ENCODE assay signal across 9 mouse cellular contexts in the genomic region with DNA sequence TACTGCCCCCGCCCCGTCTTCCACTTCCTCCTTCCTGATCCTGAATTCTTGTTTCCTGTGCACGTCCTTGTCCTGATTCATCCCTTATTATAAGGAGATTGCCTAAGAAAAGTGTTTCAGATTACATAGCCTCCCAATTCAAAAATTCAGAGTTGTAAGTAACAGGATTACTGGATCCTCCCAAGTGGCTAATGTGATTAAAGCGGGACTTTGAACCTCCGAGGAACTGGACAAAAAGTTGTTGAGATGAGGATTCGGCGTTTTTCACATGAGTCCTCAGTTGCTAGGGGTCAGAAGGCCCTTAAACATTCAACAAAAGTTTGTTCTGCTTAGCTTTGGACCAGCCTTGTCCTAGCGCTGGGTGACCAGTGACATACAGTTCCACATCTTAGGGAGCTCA. TPM values are rescaled to one million over a fixed set of nuclear protein-coding genes. Genes with fewer than 3 reads are reported as not detected.
DNase-seq lines count a peak whose midpoint lies in the region; ATAC-seq lines count a peak whose summit lies in the region.
"Had no signal": no experiment of that assay in that cellular context is flagged by ENCODE, and none has a peak within 500 bp of the region (broad histone marks: within the 10 kb centered on the region; RNA-seq: fewer than 3 reads in every experiment).

Gene Kcna1 (minus strand): TSS at position 4 of the 400 bp plus-strand sequence.

- peak within 1 kb of the TSS; percentile 97 for H3K4me2 ChIP-seq in kidney, embryonic 14.5 days (replicated peaks; ENCODE audit: low read depth, low read length)
- peak within 1 kb of the TSS; percentile 98 for H3K4me2 ChIP-seq in embryonic facial prominence, embryonic 13.5 days
- peak within 1 kb of the TSS; percentile 92 for H3K4me2 ChIP-seq in intestine, embryonic 14.5 days (ENCODE audit: low read length)
- peak within 1 kb of the TSS; percentile 99 for H3K4me2 ChIP-seq in midbrain, embryonic 12.5 days (replicated peaks)

- no peak within 1 kb of the TSS for H3K27ac ChIP-seq in kidney, embryonic 14.5 days (ENCODE audit: low read depth, low read length)
- H3K27ac ChIP-seq in embryonic facial prominence, embryonic 13.5 days = no peak within 1 kb of the TSS
- H3K27ac ChIP-seq in intestine, embryonic 14.5 days (ENCODE audit: low read depth) = no peak within 1 kb of the TSS
- peak within 1 kb of the TSS; percentile 39; the same call in 1 of the 2 replicates for H3K27ac ChIP-seq in midbrain, embryonic 12.5 days (replicated peaks)

- ATAC-seq in kidney, embryonic 14.5 days (ENCODE audit: low FRiP score, low TSS enrichment) = no peak
- ATAC-seq in embryonic facial prominence, embryonic 13.5 days (ENCODE audit: insufficient number of reproducible peaks, insufficient read depth, low FRiP score, low TSS enrichment, low read depth) = no peak
- no peak for ATAC-seq in intestine, embryonic 14.5 days (replicated peaks; ENCODE audit: low FRiP score, low TSS enrichment, low read depth)
- ATAC-seq in midbrain, embryonic 12.5 days (ENCODE audit: low FRiP score, low read depth) = no peak

- peaks cover 26% of the 10 kb centered on the region for H3K4me1 ChIP-seq in kidney, embryonic 14.5 days (ENCODE audit: control insufficient read depth, insufficient read depth, low read length)
- H3K4me1 ChIP-seq in embryonic facial prominence, embryonic 13.5 days = peaks cover 25% of the 10 kb centered on the region
- peaks cover 18% of the 10 kb centered on the region for H3K4me1 ChIP-seq in intestine, embryonic 14.5 days (replicated peaks; ENCODE audit: control insufficient read depth, insufficient read depth, low read length)
- H3K4me1 ChIP-seq in midbrain, embryonic 12.5 days = peaks cover 37% of the 10 kb centered on the region

- H3K9ac ChIP-seq in kidney, embryonic 14.5 days (ENCODE audit: low read depth, low read length) = peak within 1 kb of the TSS; percentile 31; the same call in 1 of the 2 replicates
- peak within 1 kb of the TSS; percentile 58 for H3K9ac ChIP-seq in embryonic facial prominence, embryonic 13.5 days
- H3K9ac ChIP-seq in intestine, embryonic 14.5 days (ENCODE audit: low read length) = no peak within 1 kb of the TSS
- peak within 1 kb of the TSS; percentile 59 for H3K9ac ChIP-seq in midbrain, embryonic 12.5 days (replicated peaks)

- no peak for DNase-seq in kidney, adult 18-20 months
- no peak for DNase-seq in intestine, embryonic 14.5 days (ENCODE audit: low spot score)
- DNase-seq in cerebellum, postnatal 14 days = no peak
- DNase-seq in gastrocnemius, adult 18-20 months (ENCODE audit: low spot score) = no peak
- DNase-seq in gastrocnemius, postnatal 36 days = no peak

- intact Hi-C loops in gastrocnemius, postnatal 36 days (cut with DNase I) = no loop called here

- peak within 1 kb of the TSS; percentile 51 for H3K4me3 ChIP-seq in kidney, embryonic 14.5 days (ENCODE audit: low read length)
- H3K4me3 ChIP-seq in embryonic facial prominence, embryonic 13.5 days = peak within 1 kb of the TSS; percentile 55
- H3K4me3 ChIP-seq in intestine, embryonic 14.5 days (ENCODE audit: low read depth, low read length) = peak within 1 kb of the TSS; percentile 45
- peak within 1 kb of the TSS; percentile 57 for H3K4me3 ChIP-seq in midbrain, embryonic 12.5 days

- H3K27me3 ChIP-seq in kidney, embryonic 14.5 days (ENCODE audit: control insufficient read depth, insufficient read depth, low read length) = peaks cover 48% of the 10 kb centered on the region
- peaks cover 64% of the 10 kb centered on the region for H3K27me3 ChIP-seq in embryonic facial prominence, embryonic 13.5 days
- H3K27me3 ChIP-seq in intestine, embryonic 14.5 days (replicated peaks; ENCODE audit: control insufficient read depth, insufficient read depth, low read length) = peaks cover 65% of the 10 kb centered on the region
- H3K27me3 ChIP-seq in midbrain, embryonic 12.5 days = peaks cover 62% of the 10 kb centered on the region

- no peaks in the 10 kb centered on the region for H3K36me3 ChIP-seq in kidney, embryonic 14.5 days (ENCODE audit: control insufficient read depth, insufficient read depth, low read length)
- no peaks in the 10 kb centered on the region for H3K36me3 ChIP-seq in embryonic facial prominence, embryonic 13.5 days
- H3K36me3 ChIP-seq in intestine, embryonic 14.5 days (ENCODE audit: control insufficient read depth, insufficient read depth, low read length) = no peaks in the 10 kb centered on the region
- no peaks in the 10 kb centered on the region for H3K36me3 ChIP-seq in midbrain, embryonic 12.5 days

- no peaks in the 10 kb centered on the region for H3K9me3 ChIP-seq in kidney, embryonic 14.5 days (ENCODE audit: control insufficient read depth, low read length)
- H3K9me3 ChIP-seq in embryonic facial prominence, embryonic 13.5 days = no peaks in the 10 kb centered on the region
- no peaks in the 10 kb centered on the region for H3K9me3 ChIP-seq in intestine, embryonic 14.5 days (ENCODE audit: control insufficient read depth, low read length)
- no peaks in the 10 kb centered on the region for H3K9me3 ChIP-seq in midbrain, embryonic 12.5 days

- 27% methylated on average over 8 of the region's 8 CpGs for WGBS in kidney, embryonic 14.5 days
- 17% methylated on average over 8 of the region's 8 CpGs for WGBS in embryonic facial prominence, embryonic 13.5 days
- WGBS in intestine, embryonic 14.5 days = 33% methylated on average over 8 of the region's 8 CpGs
- WGBS in midbrain, embryonic 12.5 days = 10% methylated on average over 8 of the region's 8 CpGs

RNA-seq across cellular contexts. Expression of gene Kcna1, which starts in this region (rescaled TPM):
- polyA plus RNA-seq in kidney, embryonic 14.5 days (2014; fragmentation: Nextera tagmentation; extraction: Ambion mirVana) = 0.30 and 0.66 TPM in 2 replicates
- polyA plus RNA-seq in embryonic facial prominence, embryonic 13.5 days (2015; fragmentation: Nextera tagmentation; extraction: Ambion mirVana) = 4.3 TPM in 2 replicates
- polyA plus RNA-seq in intestine, embryonic 14.5 days (2014; fragmentation: Nextera tagmentation; extraction: Ambion mirVana) = 0.50 and 0.78 TPM in 2 replicates
- polyA plus RNA-seq in midbrain, embryonic 12.5 days (2016; fragmentation: Nextera tagmentation; extraction: Ambion mirVana) = 2.9 and 3.2 TPM in 2 replicates
- total RNA-seq in gastrocnemius, adult 18-20 months (2021) = 1 to 10 TPM; 1.9 to 2.0 TPM
- total RNA-seq in gastrocnemius, postnatal 36 days (2021) = 1 to 10 TPM; 1.7 to 2.6 TPM
- total RNA-seq: common myeloid progenitor, adult 5-6 weeks had no signal
